In the genomic region with DNA sequence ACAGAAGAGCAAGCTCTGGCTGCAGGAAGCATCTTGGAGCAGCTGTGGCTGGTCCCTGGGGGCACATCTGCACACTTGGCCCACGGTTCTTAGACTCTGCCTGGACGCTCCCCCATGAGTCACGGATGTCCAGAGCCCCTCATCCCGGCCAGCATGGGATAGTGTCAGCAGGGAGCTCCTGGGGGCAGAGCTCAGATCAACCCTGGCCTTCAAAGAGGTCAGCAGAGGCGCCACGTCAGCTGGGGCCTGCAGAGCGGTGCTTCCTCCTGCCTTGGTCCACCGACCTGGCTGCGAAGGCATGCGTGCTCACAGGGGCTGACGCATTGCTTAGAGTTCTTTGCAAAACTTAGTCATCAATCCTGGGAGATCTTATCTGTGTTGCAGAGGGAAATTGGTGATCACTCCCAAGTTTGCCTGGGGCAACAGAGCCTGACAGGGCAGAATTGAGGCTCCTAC, we compare ENCODE assay signal across 17 mouse cellular contexts. TPM values are rescaled to one million over a fixed set of nuclear protein-coding genes. Genes with fewer than 3 reads are reported as not detected.
DNase-seq lines count a peak whose midpoint lies in the region; ATAC-seq and TF ChIP-seq lines count a peak whose summit lies in the region.
"Had no signal": no experiment of that assay in that cellular context is flagged by ENCODE, and none has a peak within 500 bp of the region (broad histone marks: within the 10 kb centered on the region; RNA-seq: fewer than 3 reads in every experiment).

No protein-coding gene starts in this region.

- ATAC-seq in lung, postnatal 0 days: 0 out of 2 replicates have a peak, but pooled peaks have one; percentile 21
- ATAC-seq: midbrain, embryonic 16.5 days had no signal

- no peaks in the 10 kb centered on the region for H3K9me3 ChIP-seq in lung, postnatal 0 days (ENCODE audit: low read length)
- H3K9me3 ChIP-seq: neural tube, embryonic 15.5 days had no signal

- WGBS in lung, postnatal 0 days: 55% methylated on average over 11 of the region's 11 CpGs

- H3K36me3 ChIP-seq in lung, postnatal 0 days (ENCODE audit: insufficient read depth, low read length): no peaks in the 10 kb centered on the region
- H3K36me3 ChIP-seq: neural tube, embryonic 15.5 days had no signal

- no peaks in the 10 kb centered on the region for H3K4me1 ChIP-seq in lung, postnatal 0 days (ENCODE audit: insufficient read depth, low read depth, low read length)

- H3K27me3 ChIP-seq in lung, postnatal 0 days (replicated peaks; ENCODE audit: insufficient read depth, low read length): no peaks in the 10 kb centered on the region
- H3K27me3 ChIP-seq: neural tube, embryonic 15.5 days had no signal

- TF ChIP-seq CTCF in lung, postnatal 0 days (IDR thresholded peaks at IDR 0.05): no peak

- no peak overlapping the region for H3K4me3 ChIP-seq in lung, postnatal 0 days (ENCODE audit: low read depth, low read length)
- H3K4me3 ChIP-seq: neural tube, embryonic 15.5 days had no signal

- no peak overlapping the region for H3K27ac ChIP-seq in lung, postnatal 0 days (ENCODE audit: low read length)
- H3K27ac ChIP-seq: neural tube, embryonic 15.5 days had no signal

- H3K4me2 ChIP-seq in lung, postnatal 0 days (replicated peaks; ENCODE audit: low read depth, low read length): no peak overlapping the region
- H3K4me2 ChIP-seq: neural tube, embryonic 15.5 days had no signal

- DNase-seq in lung, postnatal 0 days (ENCODE audit: low spot score): no peak
- no peak for DNase-seq in lung, postnatal 25 days (ENCODE audit: low spot score)
- DNase-seq in adrenal gland, postnatal 10 days: peak; percentile 73
- peak; percentile 27 for DNase-seq in heart, adult 8-10 months (ENCODE audit: low spot score)
- peak; percentile 75 for DNase-seq in urinary bladder, postnatal 14 days (ENCODE audit: low spot score)
- DNase-seq in ovary, postnatal 14 days (ENCODE audit: low spot score): no peak
- no peak for DNase-seq in kidney, postnatal 25 days
- no peak for DNase-seq in spleen, postnatal 14 days (ENCODE audit: low spot score in 2 of 2)
- DNase-seq: cerebellum, adult 11-12 months; kidney, adult 8-10 months; layer of hippocampus, postnatal 36 days; thymus, adult 2 months had no signal

- no peak for TF ChIP-seq EP300 in lung, postnatal 0 days (IDR thresholded peaks at IDR 0.05)

- no peak overlapping the region for H3K9ac ChIP-seq in lung, postnatal 0 days (replicated peaks; ENCODE audit: low read depth)
- H3K9ac ChIP-seq: neural tube, embryonic 15.5 days had no signal

RNA-seq across cellular contexts. Expression of a gene that starts 22.2 kb away (rescaled TPM):
- 0.20 TPM in 1 of 2 replicates, not detected in the other for polyA plus RNA-seq in lung, postnatal 0 days (2015; fragmentation: Nextera tagmentation; extraction: Ambion mirVana)
- not detected for total RNA-seq in adrenal gland, postnatal 10 days (2021)
- total RNA-seq in heart, adult 8-10 months (2022): not detected
- total RNA-seq: hematopoietic stem cell, adult 5-6 weeks; layer of hippocampus, postnatal 36 days had no signal
- polyA plus RNA-seq: forebrain, embryonic 11.5 days; limb, embryonic 14.5 days; midbrain, embryonic 16.5 days; neural tube, embryonic 15.5 days had no signal

RNA-seq across cellular contexts. Expression of a gene that starts 47.7 kb away (rescaled TPM):
- polyA plus RNA-seq in lung, postnatal 0 days (2015; fragmentation: Nextera tagmentation; extraction: Ambion mirVana): 12.6 and 13.0 TPM in 2 replicates
- total RNA-seq in adrenal gland, postnatal 10 days (2021): 10 to 100 TPM; 43.4 to 52.3 TPM
- total RNA-seq in heart, adult 8-10 months (2022): 10 to 100 TPM; 35.5 to 58.5 (median 43.4) TPM

Comparison
In these comparisons a context has a peak if more than half of its experiments do, and no peak if none do; other contexts are left out.
1. DNase-seq: peak in adrenal gland, postnatal 10 days (single experiment), heart, adult 8-10 months (single experiment) and urinary bladder, postnatal 14 days (single experiment); none in lung, postnatal 0 days (single experiment), lung, postnatal 25 days (single experiment), ovary, postnatal 14 days (single experiment), kidney, postnatal 25 days (0 of 2) and spleen, postnatal 14 days (0 of 2).